Mouse (Mus musculus): ENCODE measurements around the gene 3100002H09Rik.

- TF ChIP-seq EP300 (IDR thresholded peaks at IDR 0.05; ENCODE audit: insufficient read depth, low read depth, low read length) (no peak), CTCF (IDR thresholded peaks at IDR 0.05; ENCODE audit: low read depth, low read length) (no peak)
Observed at GRCm38 (mm10) chr4:124569661-124570060, 40.9 kb downstream of the 3100002H09Rik start.
